Mouse (Mus musculus): ENCODE data around the gene Fam89a.

DNA sequence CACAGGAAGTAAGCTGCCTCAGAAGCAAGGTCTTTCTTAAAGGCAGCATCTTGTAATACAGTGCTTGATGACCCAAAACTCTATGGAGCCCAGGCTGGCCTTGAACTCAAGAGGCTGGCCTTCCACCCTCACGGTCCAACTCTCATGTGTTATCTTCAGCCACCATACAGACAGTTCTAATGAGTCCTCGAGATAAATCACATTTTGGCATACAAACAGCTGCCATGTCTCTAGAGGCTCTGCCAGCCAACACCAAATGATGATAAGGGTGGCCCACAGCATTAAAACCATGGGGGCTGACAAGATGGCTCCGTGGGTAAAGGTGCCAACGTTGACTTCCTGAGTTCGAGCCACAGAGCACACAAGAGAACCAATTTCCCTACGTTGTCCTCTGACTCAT is 38.4 kb downstream of the Fam89a start:
- no peak for TF ChIP-seq CTCF (IDR thresholded peaks at IDR 0.05; ENCODE audit: low read depth)
- peak; percentile 47; the same call in 1 of the 2 replicates for TF ChIP-seq EP300 (IDR thresholded peaks at IDR 0.05; ENCODE audit: low read depth)
